Mouse (Mus musculus) erythroblast, embryonic 14.5 days (primary cell): ENCODE results near the gene Carmil2.

Source experiments
- GATA1 ChIP-seq: IDR thresholded peaks from 2 replicates; pipeline ENCODE4 v1.6.1; 2012; ENCODE audit warnings: low read length, inconsistent platforms, mixed read lengths
- TAL1 ChIP-seq: IDR thresholded peaks from 3 replicates; pipeline ENCODE4 v1.6.1; 2012; ENCODE audit warnings: low read length, inconsistent platforms, mixed read lengths

DNA sequence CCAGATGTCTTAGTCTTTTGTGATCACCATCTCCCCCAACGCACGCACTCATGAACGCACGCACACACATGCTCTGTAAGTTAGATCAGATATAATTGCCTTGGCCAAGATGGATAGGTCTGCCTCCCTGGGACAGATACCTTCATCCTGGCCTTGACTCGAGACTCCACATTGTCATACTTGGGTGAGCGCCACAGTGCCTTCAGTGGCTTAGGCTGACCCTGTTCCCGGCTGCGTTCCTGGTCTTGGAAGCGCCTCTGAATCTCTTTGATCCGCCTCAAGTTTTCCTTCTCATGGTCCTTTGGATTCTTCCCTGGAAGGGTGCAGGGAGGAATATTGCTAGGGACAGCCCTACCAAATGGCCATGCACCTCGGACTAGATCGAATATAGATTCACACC, 20.4 kb downstream of the Carmil2 start:
- no peak for TF ChIP-seq GATA1
- no peak for TF ChIP-seq TAL1
